Mouse (Mus musculus) cerebellum, adult 18-20 months (tissue): ENCODE measurements at regions not wholly inside any gene's neighbourhood (a gene's known extent, or its start where the extent isn't known, plus 50 kb on each side); places are given as distances from the start of the nearest gene placed in this dataset.

Experiments used
- DNase-seq, 2 experiments: peaks; one replicate each; pipeline ENCODE4 v3.0.0; 2021

DNA sequence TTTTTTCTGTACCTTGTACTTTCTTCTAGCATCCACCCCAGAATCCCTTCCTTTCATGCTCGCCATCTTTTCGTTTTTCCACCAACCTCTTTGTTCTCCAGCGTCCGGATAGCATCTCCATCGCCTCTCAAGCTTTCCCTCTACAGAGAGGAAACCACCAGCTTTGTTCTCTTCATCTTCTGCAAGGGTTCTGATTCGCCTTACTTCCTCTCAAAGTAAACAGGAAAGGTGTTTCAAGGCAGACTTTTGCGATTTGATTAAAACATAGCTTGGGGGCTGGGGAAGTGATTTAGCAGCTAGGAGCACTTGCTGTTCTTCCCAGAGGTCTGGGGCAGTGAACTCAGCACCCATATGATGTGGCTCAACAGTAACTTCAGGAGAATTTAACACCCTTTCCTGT is 71.4 kb downstream of the Emp1 start:
- DNase-seq, result no peak

DNA sequence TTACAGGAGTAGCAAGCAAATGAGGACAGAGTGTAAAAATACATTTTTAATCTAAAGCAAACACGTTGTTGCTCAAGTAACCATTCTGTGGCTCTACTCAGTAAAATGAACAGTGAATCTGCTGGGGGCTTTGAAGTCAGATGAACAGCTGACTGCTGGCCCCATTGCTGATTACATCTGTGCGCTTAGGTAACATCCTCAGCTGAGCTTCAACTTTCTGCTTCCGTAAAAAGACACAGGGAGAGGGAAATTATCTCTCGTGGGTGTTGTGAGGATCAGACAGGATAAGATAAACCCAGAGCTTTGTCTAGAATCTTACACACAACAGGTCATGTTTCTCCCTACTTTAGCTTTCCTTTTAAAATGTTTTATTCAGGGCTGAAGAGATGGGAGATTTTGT is 74.0 kb downstream of the Emp1 start:
- DNase-seq, result no peak

DNA sequence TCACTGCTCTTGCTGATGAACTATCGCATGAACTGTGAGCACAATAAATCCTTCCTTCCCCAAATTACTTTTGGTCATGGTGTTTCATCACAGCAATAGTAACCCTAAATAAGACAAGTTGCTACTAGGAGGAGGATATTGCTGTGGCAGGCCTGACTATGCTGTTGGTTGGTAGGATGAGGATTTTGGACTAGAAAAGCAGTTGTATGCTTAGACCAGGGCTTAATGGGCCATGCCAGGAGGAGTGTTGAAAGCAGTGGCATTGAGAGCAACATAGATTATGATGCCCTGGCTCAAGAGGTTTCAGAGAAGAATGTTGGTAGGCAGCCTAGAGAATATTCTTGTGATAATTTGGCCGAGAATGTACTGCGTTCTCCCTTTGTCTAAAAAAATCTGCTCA is 75.9 kb downstream of the Emp1 start:
- DNase-seq, result no peak

DNA sequence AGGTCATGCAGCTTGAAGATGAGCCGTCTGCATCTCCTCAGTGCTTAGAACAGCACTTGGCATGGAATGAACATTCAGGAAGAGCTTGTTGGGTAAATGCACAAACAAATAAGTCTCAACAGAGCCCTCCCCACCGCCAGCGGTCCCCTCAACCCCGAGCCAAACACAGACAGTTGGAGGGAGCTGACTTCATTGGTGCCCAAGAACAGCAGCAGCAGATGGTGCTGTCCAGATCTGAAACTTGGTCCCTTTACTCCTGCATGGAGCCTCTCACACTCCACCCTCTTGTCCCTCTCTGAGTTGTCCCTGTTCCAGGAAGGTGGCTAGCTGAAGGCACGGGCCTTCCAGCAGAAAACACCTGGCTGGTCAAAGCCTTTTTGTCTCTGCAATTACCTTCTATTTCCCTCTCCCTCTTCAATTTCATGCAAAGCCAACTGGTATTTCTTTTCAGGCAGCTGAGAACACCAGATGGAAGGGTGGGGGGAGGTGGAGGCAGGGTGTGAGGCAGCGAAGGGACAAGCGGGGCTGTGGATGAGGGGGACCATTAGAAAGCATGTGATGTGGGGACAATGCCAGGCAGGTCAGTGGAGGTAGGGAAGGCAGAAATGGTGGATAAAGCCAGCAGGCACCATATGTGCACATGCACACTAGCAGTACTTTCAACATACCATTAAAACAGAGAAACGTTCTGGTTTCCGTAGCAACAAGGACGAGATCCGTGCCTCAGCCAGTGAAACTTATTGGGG is 79.0 kb downstream of the Emp1 start:
- no peak for DNase-seq

DNA sequence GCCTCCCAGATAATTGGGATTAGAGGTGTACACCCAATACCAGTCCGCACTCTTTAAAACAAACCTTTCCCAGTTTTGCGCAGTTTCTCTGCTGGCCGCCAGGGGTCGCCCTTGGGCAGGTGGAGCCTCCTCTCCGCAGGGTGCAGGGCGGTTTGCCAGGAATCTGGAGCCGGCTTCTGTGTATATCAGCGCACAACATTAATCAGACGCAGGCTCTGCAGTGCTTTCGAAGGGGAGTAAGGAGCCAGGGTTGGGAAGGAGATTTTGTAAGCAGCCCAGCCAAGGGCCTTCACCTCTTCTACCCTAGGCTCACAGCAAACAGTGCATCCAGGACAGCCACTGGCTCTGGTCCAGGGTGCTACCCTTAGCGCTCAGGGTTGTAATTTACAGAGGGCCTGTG is 82.3 kb downstream of the Emp1 start:
- peak; percentile 81 to 92 for DNase-seq

DNA sequence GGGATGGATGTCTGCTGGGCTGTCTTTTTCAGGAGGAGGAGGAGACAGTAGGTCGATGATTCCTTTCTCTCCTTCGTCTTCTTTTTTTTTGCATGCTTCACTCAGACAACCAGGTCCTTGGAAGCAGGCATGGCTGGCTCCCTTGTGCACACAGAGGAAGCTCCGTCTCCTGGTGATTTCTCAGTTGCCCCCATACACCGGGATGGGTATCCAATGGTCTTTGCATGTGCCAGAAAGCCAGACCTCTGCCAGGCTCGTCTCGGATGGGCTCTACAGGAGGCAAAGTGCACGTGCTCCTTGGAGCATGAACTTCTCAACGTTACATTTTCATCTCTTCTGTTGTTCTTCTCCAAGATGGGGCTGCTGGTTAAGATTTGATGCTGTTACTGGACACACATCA is 82.7 kb downstream of the Emp1 start:
- DNase-seq, result no peak

DNA sequence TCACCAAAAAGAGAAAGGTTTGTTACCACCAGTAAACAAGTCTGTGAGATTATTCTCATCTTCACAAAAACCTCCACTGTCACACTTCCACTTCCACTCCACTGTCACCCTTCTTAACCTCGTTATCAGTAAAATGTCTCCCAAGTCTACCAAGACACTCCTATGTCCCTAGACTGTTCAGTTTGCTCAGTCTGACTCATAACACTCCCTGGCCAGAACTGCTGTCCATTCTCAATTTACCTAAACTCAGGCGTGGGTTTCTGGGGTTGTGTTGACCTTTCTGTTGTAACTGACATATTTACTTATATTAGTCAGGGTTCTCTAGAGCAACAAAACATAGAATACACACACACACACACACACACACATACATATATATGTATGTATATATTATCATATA is 85.5 kb downstream of the Emp1 start:
- no peak for DNase-seq

DNA sequence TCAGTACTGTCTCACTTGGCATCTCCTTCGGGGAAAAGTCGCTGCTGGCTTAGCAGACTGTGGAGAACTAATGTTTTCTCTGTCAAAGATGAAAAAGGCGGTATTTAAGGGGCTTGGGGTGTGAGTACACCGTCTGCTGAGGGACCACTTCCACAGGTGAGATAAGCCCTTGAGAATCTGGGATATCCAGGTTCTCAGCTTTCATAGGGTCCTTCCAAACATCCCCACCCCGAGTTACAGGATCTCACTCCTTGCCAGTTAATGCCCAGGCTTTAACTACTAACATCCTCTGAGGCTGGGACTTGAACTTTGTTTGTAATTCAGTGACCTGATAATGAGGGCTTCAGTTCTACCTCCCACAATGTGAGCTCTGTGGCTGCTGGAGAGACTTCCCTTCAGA is 86.9 kb downstream of the Emp1 start:
- DNase-seq, result no peak

DNA sequence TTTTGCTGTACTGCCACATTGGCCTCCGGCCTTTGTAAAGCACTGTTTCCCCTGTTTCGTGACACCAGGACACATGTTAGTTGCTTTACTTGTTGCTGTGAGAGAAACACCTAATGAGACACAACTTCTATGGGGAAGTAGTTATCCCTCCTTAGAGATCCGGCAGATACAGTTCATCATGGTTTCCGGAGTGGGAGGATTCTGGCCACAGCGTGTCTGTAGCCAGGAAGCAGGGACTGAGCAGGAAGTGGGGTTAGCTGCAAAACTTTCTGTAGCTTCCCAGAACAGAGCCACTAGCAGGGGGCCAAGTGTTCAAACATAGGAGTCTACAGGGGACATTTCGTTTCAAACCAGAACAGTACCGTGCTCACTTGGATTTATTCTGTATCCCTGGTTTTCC is 88.2 kb downstream of the Emp1 start:
- no peak for DNase-seq

DNA sequence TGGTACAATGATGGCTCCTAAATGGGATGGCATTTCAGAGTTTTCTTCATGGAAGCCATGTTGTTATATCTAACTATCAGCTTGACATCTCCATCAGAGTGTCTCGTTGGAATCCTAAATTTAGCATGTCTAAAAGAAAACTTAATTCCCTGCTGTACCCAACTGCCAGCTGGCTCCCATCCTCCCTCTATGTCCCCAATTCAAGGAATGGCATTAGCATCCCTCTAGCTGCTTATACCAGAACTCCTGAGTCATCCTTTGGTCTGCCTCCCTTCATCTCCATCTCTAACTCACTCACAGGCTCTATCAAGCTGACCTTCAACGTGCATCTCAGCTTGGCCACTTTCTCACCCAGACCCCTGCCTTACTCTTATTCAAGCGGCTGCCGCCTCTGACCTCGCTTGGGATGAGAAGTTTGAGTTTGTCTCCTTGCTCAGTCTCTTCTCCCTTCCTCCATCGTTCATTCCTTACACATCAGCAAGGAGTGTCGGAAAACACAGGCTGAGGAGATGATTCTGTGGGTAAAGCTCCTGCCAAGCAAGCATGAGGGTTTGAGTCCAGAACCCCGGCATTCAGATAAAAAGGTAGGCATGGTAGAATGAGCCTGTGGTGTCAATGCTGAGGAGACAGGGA is 88.9 kb downstream of the Emp1 start:
- DNase-seq, result no peak

DNA sequence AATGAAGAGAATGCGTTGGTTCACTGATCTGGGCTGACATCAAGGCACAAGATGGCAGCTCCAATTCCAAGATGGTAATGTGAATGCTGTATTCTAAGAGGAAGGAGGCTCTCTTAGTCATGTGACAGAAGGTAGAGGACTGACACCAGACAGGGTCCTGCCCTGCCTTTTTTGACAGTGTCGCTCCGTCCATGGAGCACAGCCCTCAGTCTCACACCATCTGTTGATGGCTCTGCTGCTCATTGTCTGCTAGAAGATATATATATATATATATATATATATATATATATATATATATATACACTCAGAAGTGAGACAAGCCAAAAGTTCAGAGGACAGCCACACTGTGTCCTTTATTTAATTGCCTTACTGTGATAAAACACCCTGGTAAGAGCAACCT is 90.7 kb downstream of the Emp1 start:
- no peak for DNase-seq

DNA sequence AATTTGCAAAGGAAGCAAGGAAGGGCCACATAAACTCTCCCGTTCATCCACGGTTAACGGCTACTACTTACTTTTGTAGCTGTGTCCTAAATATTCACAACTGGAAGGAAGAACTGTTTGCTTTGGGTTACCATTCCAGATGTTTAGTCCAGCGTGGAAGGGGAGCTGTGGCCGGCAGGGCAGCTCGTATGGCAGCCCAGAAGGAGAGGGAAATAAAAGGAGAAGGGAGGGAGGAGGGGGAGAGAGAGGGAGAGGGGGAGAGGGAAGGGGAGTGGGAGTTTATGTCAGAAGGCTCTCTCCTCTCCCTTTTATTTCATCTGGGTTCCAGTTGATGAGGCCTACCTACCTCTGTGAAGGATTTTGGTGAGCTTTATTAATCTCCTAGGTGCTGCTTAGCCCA is 110.2 kb downstream of the Emp1 start:
- no peak for DNase-seq

DNA sequence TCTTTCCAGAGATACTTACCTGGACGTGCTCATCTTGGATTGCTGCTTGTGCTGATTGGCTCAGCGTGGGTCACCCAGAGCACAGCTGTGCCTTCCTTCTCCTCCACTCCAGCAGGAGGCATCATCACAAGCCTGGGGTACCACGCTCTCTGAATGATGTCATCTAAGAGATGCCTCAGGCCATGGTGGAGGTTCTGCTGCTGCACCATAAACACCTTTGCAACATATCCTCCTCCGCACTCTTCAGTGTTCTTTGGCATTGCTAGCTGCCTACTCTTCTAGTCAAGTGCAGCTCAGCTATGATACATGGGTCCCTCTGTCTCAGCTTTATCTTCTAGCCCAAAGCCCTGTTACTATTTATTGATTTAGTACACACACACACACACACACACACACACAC is 110.8 kb downstream of the Emp1 start:
- no peak for DNase-seq

DNA sequence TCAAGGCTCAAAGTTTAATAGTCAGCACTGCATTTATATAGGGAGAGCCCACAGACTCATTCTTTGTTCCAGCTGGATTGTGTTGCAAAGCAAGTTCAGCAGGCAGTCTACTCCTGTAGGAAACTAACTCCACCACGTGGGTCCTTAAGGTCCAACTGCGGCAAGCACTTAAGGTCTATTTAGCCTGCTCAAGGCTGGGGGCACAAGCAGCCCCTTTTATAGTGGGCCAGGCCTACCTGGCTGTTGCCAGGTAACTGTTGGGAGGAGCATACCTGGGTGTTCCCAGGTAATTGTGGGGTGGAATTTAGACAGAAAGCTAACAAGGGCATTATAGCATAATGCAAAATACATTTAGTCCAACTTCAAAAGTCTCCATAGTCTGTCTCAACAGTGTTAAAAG is 126.5 kb downstream of the Emp1 start:
- no peak for DNase-seq

DNA sequence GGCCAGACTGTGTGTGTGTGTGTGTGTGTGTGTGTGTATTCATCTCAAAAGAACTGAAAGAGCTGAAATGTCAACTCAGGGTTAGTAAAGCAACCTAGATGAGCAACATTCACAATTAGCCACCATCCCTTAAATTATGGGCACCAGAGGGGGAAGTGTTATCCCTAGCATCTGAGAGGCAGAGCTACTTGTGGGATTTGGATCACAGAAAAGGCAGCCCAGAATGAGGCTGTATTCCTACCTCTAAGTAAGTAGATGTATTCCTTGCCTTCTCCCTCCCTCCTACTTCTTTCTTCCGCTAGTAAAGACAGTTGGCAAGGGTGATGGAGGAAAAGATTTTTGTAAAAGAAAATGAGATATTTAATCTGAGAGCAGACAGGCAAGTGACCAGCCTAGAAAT is 131.6 kb downstream of the Emp1 start:
- no peak for DNase-seq

DNA sequence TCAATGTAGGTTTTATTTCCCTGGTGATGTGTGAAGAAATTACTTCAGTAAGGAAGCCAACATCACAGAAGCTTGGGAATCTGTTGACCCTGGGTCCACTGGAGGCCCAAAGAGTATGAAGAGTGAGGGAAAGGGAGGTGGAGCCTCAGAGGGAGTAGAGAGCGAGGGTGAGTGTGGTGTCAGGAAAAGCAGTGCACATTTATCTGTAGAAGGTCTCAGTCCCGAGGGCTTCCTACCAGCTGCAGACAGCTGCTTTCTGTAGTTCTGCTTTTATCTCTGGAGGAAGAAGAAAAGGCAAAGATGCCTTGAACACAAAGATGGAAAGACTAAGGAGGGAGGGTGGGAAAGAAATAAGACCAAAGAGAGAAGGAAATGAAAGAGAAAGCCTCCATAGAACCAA is 133.5 kb downstream of the Emp1 start:
- no peak for DNase-seq

DNA sequence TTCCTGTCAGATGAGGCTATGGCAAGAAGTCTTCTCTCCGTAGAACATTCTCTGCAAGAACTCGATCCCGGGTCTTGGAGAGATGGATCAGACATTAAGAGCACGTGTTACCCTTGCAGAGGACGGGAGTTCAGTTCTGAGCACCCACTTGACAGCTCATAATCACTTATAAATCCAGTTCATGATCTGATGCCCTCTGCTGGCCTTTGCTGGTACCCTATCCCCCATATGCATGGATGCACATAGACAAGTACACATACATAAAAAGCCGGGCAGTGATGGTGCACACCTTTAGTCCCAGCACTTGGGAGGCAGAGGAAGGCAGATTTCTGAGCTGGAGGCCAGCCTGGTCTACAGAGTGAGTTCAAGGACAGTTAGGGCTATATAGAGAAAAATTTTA is 136.2 kb downstream of the Emp1 start:
- DNase-seq, result no peak

DNA sequence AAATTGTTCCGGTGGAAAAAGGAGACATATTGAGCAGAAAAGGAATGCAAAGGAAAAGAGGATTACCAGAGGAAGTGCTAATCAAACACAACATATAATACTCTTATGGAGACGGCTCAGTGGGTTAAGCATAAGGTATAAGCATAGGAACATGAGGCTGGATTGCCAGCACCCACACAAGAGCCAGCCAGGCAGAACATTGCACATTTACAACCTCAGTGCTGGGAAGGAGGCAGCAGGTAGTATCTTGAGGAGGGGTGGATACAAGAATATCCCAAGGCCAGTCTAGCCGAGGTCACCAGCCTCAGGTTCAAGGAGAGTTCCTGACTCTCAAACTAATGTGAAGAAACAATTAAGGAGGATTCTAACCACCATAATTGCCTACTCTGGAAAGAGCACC is 138.0 kb downstream of the Emp1 start:
- DNase-seq, result no peak

DNA sequence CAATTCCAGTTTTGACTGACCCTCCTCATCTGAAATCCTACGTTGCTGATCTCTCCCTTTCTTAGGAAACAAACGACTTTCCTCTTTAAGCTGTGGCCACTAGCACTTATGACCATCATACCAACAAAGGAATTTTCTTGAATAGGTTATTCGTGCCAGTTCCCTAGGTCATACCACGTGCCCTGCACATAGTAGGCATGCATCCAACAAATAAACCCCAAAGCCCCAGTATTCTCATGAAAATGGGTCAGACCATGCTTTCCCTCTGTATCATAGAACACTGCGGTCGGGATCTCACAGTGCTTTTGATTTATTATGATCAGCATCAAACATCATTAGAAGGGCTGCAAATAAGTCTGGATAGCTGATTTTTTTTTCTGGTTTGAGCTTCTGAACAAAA is 139.4 kb downstream of the Emp1 start:
- no peak for DNase-seq

DNA sequence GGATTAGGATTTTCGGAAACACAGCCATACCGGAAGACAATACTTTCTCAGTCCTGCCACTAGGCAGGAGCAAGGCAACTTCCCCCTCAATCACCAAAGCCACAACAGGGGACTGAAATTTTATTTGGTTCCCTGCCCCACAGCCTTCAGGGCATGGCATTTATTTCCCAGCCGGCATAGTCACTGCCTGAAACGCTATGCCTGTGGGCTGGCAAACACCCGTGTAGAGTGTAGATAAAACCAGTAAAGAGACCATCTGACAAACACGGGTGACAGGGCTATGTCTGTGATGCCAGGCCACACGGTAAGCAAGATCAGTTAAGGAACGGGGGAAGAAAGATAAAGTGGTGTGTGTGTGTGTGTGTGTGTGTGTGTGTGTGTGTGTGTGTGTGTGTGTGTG is 140.1 kb downstream of the Emp1 start:
- no peak for DNase-seq

DNA sequence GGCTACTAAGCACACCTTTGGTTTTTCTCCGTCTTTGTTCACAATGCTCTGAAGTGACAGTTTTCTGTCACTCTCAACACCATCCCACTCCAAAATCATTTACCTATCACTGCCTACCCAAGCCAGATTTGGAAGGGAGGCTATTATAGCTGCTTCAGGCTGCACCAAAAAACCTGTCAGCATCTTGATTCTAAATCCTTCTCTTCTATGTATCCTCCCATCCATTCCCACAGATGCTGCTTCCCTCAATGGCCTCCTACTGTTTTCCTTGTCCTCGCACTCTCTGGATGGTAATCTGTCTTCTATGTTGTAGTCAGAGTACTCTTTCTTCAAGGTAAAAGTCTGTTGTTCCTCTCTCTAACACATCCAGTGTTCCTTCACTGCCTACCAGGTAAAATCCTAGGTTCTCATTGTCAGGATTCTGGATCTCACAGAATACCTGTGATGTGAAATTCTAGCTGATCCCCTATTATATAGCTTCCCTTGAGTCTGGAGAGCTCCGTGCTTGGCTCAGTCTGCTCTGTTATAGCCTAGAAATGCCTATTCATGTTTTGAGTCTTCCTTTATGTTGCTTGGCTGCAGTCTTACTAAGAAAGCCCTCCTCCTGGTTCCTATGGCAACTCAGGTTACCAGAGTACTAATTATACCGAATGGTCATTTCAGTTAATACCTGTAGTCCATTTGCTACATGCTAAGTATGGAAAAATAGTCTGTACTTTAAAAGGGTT is 156.5 kb downstream of the Emp1 start:
- no peak for DNase-seq

DNA sequence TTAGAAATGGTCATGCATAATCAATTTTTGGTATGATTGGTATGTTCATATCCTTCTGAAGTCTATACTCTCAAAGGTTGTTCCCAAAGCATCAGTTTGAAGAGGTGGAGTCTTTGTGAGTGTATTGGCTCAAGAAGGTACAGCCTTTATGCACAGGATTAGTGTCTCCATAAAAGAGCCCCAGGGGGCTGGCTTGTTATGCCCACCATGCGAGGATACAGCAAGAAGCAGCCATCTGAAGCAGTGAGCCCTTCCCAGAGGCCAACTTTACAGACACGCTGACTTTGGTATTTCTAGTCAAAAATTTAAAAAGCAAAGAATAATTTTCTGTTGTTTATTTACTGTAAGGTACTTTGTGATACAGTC is 157.1 kb downstream of the Emp1 start:
- no peak for DNase-seq

DNA sequence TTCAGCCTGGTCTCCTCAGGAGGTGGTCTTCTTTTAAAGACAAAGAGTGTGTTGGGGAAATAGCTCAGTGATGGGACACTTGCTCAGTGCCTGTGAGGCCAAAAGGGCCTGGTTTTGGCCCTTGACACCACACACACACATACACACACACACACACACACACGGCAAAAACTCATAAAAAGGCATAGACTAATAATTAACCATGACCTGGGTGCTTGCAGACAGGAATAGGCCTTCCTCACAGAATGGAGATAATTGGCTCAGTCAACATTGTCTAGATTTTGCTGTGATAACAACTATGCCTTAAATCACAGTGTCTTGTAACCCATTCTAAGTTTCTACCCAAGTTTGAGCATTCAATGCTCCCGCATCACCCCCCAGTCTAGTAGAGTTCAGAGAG is 158.5 kb downstream of the Emp1 start:
- DNase-seq, result no peak

DNA sequence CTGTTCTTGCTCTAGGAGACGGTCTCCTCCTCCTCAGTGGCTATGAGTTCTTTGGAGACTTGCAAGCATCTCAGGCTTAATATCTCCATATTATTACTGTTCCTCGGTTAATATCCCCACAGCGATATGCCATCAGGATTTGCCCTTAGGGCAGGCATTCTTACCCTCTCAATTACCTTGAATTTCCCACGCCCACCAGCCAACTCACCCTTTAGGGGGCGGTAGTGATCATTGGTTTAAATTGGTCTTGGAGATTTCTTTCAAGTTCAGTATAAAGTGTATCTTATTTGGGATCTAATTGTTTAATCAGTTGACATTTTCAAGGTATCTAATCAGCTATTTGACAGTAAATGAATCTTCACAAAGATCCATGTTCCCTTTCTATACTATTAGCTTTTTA is 162.5 kb downstream of the Emp1 start:
- peak; percentile 11 to 33 for DNase-seq
